Mouse (Mus musculus) midbrain, embryonic 11.5 days (tissue): ENCODE data around the gene Ankrd44. TPM values are rescaled to one million over a fixed set of nuclear protein-coding genes. Genes with fewer than 3 reads are reported as not detected.

Experiments
- ATAC-seq: fragments of 200-750 bp; cut with Nextera tagmentation; 2 replicates; pipeline ENCODE4 v1.8.0; 2017; ENCODE audit warnings: moderate TSS enrichment, moderate library complexity; ENCODE audit not compliant: low FRiP score
- DNase-seq: peaks from one replicate; pipeline ENCODE4 v3.0.0; 2015; ENCODE audit warnings: low spot score; ENCODE audit errors: missing footprints
- H3K27ac ChIP-seq: fragments of 300-500 bp; sonication (generic); 2 replicates; pipeline ENCODE4 v1.5.1; 2014; ENCODE audit warnings: low read depth, low read length
- H3K27me3 ChIP-seq: fragments of 300-500 bp; sonication (generic); 2 replicates; pipeline ENCODE4 v1.6.1; 2014; ENCODE audit warnings: mild to moderate bottlenecking, low read length, moderate library complexity, mixed read lengths; ENCODE audit not compliant: control insufficient read depth, insufficient read depth
- H3K36me3 ChIP-seq: fragments of 300-500 bp; sonication (generic); 2 replicates; pipeline ENCODE4 v1.6.1; 2014; ENCODE audit warnings: mild to moderate bottlenecking, low read length, moderate library complexity, mixed read lengths; ENCODE audit not compliant: control insufficient read depth, insufficient read depth
- H3K4me1 ChIP-seq: fragments of 300-500 bp; sonication (generic); 2 replicates; pipeline ENCODE4 v1.6.1; 2014; ENCODE audit warnings: low read length; ENCODE audit not compliant: control insufficient read depth, insufficient read depth
- H3K4me2 ChIP-seq: fragments of 300-500 bp; sonication (generic); 2 replicates; pipeline ENCODE4 v1.6.1; 2014; ENCODE audit warnings: mild to moderate bottlenecking, moderate library complexity
- H3K4me3 ChIP-seq: fragments of 300-500 bp; sonication (generic); 2 replicates; pipeline ENCODE4 v1.5.1; 2014; ENCODE audit warnings: low read depth, low read length
- H3K9ac ChIP-seq: fragments of 300-500 bp; sonication (generic); 2 replicates; pipeline ENCODE4 v1.6.1; 2014; ENCODE audit warnings: low read length
- H3K9me3 ChIP-seq: fragments of 300-500 bp; sonication (generic); 2 replicates; pipeline ENCODE4 v1.6.1; 2016; ENCODE audit warnings: low read length; ENCODE audit not compliant: control insufficient read depth
- WGBS: fragments of 180-500 bp; shearing (Covaris S2); extraction: QIAGEN DNeasy Blood & Tissue Kit; methylation state at CpG from one replicate; pipeline ENCODE4 v1.1.7; 2014; 5-methylcytosine and 5-hydroxymethylcytosine counted together
- polyA plus RNA-seq: library from polyadenylated mRNA; unstranded; fragments of >200 nt; fragmentation: Nextera tagmentation; extraction: Ambion mirVana; gene quantifications from 2 replicates; pipeline ENCODE4 v1.2.1, GENCODE M21; 2014

The Ankrd44 gene
- polyA plus RNA-seq, 1 experiment from 2014 or later, result 10.1 TPM

GRCm38 (mm10) chr1:54881523-54881922 is 44.7 kb downstream of the Ankrd44 start:
- WGBS, result 88% methylated on average over 3 of the region's 3 CpGs

GRCm38 (mm10) chr1:54877423-54878073 is 48.6 kb downstream of the Ankrd44 start:
- no peak overlapping the region for H3K27ac ChIP-seq

More at GRCm38 (mm10) chr1:54881523-54881922, 44.7 kb downstream of the Ankrd44 start:
- H3K4me3 ChIP-seq, result no peak overlapping the region
- H3K9me3 ChIP-seq, result no peaks in the 10 kb centered on the region
- no peak overlapping the region for H3K4me2 ChIP-seq
- no peak for DNase-seq
- no peak overlapping the region for H3K9ac ChIP-seq
- no peaks in the 10 kb centered on the region for H3K4me1 ChIP-seq
- no peak overlapping the region for H3K27ac ChIP-seq
- no peaks in the 10 kb centered on the region for H3K36me3 ChIP-seq
- ATAC-seq, result no peak
- H3K27me3 ChIP-seq, result no peaks in the 10 kb centered on the region

GRCm38 (mm10) chr1:54877014-54877413 is 49.2 kb downstream of the Ankrd44 start:
- 91% methylated on average over 5 of the region's 5 CpGs for WGBS

More at GRCm38 (mm10) chr1:54877423-54878073, 48.6 kb downstream of the Ankrd44 start:
- Histone ChIP-seq H3K9me3 (no peaks in the 10 kb centered on the region), H3K4me2 (no peak overlapping the region), H3K9ac (no peak overlapping the region), H3K27me3 (no peaks in the 10 kb centered on the region), H3K4me1 (no peaks in the 10 kb centered on the region), H3K4me3 (no peak overlapping the region), H3K36me3 (no peaks in the 10 kb centered on the region)
- ATAC-seq, result no peak
- no peak for DNase-seq
- WGBS, result 77% methylated on average over 10 of the region's 10 CpGs

GRCm38 (mm10) chr1:54874094-54874493 is 52.1 kb downstream of the Ankrd44 start:
- no peak for ATAC-seq
- Histone ChIP-seq H3K9ac (no peak overlapping the region), H3K4me2 (no peak overlapping the region), H3K9me3 (no peaks in the 10 kb centered on the region), H3K27ac (no peak overlapping the region), H3K36me3 (no peaks in the 10 kb centered on the region), H3K4me1 (no peaks in the 10 kb centered on the region), H3K27me3 (no peaks in the 10 kb centered on the region), H3K4me3 (no peak overlapping the region)
- WGBS, result 83% methylated on average over 6 of the region's 6 CpGs
- DNase-seq, result no peak

More at GRCm38 (mm10) chr1:54877014-54877413, 49.2 kb downstream of the Ankrd44 start:
- DNase-seq, result no peak
- Histone ChIP-seq H3K4me3 (no peak overlapping the region), H3K9ac (no peak overlapping the region), H3K4me1 (no peaks in the 10 kb centered on the region), H3K4me2 (no peak overlapping the region), H3K36me3 (no peaks in the 10 kb centered on the region), H3K9me3 (no peaks in the 10 kb centered on the region), H3K27me3 (no peaks in the 10 kb centered on the region), H3K27ac (no peak overlapping the region)
- ATAC-seq, result no peak

- no peak overlapping the region for H3K4me3 ChIP-seq
- no peak overlapping the region for H3K27ac ChIP-seq
- ATAC-seq, result no peak
- WGBS, result 63% methylated on average over 9 of the region's 9 CpGs
- H3K9me3 ChIP-seq, result no peaks in the 10 kb centered on the region
- no peak overlapping the region for H3K9ac ChIP-seq
- H3K4me1 ChIP-seq, result peaks cover 5% of the 10 kb centered on the region
- H3K36me3 ChIP-seq, result no peaks in the 10 kb centered on the region
- no peak overlapping the region for H3K4me2 ChIP-seq
- H3K27me3 ChIP-seq, result no peaks in the 10 kb centered on the region
- DNase-seq, result no peak
Measured at GRCm38 (mm10) chr1:54872857-54873616, 53.1 kb downstream of the Ankrd44 start.

- Histone ChIP-seq H3K9me3 (no peaks in the 10 kb centered on the region), H3K27ac (no peak overlapping the region), H3K4me3 (no peak overlapping the region), H3K4me2 (no peak overlapping the region), H3K27me3 (no peaks in the 10 kb centered on the region), H3K36me3 (no peaks in the 10 kb centered on the region), H3K4me1 (peaks cover 9% of the 10 kb centered on the region), H3K9ac (no peak overlapping the region)
- DNase-seq (no peak), ATAC-seq (no peak)
- 94% methylated on average over 1 of the region's 1 CpGs for WGBS
Measured at GRCm38 (mm10) chr1:54871321-54871720, 54.9 kb downstream of the Ankrd44 start.

- Histone ChIP-seq H3K4me2 (no peak overlapping the region), H3K27ac (no peak overlapping the region), H3K4me1 (peaks cover 9% of the 10 kb centered on the region), H3K27me3 (no peaks in the 10 kb centered on the region), H3K9ac (no peak overlapping the region), H3K36me3 (no peaks in the 10 kb centered on the region), H3K4me3 (no peak overlapping the region), H3K9me3 (no peaks in the 10 kb centered on the region)
- 87% methylated on average over 2 of the region's 2 CpGs for WGBS
- ATAC-seq (no peak), DNase-seq (no peak)
Measured at GRCm38 (mm10) chr1:54870634-54871033, 55.6 kb downstream of the Ankrd44 start.

GRCm38 (mm10) chr1:54867226-54867625 is 59.0 kb downstream of the Ankrd44 start:
- Histone ChIP-seq H3K9me3 (no peaks in the 10 kb centered on the region), H3K4me3 (no peak overlapping the region), H3K27me3 (no peaks in the 10 kb centered on the region), H3K4me2 (no peak overlapping the region), H3K9ac (no peak overlapping the region), H3K27ac (no peak overlapping the region), H3K36me3 (no peaks in the 10 kb centered on the region), H3K4me1 (peaks cover 9% of the 10 kb centered on the region)
- 54% methylated on average over 4 of the region's 4 CpGs for WGBS
- DNase-seq (no peak), ATAC-seq (no peak)

- 79% methylated on average over 3 of the region's 3 CpGs for WGBS
- DNase-seq (no peak), ATAC-seq (no peak)
- Histone ChIP-seq H3K27ac (no peak overlapping the region), H3K27me3 (no peaks in the 10 kb centered on the region), H3K36me3 (no peaks in the 10 kb centered on the region), H3K4me1 (peaks cover 11% of the 10 kb centered on the region), H3K4me2 (no peak overlapping the region), H3K9ac (no peak overlapping the region), H3K4me3 (no peak overlapping the region), H3K9me3 (no peaks in the 10 kb centered on the region)
Measured at GRCm38 (mm10) chr1:54866131-54866530, 60.1 kb downstream of the Ankrd44 start.
